Mouse (Mus musculus) stomach, postnatal 0 days (tissue): Measurements from ENCODE around the gene Slc2a2. TPM values are rescaled to one million over a fixed set of nuclear protein-coding genes. Genes with fewer than 3 reads are reported as not detected.

Experiments
- ATAC-seq: fragments of 200-750 bp; cut with Nextera tagmentation; 2 replicates; pipeline ENCODE4 v1.8.0; 2017; ENCODE audit not compliant: low FRiP score, low TSS enrichment
- DNase-seq: peaks from one replicate; pipeline ENCODE4 v3.0.0-alpha.2; 2016; ENCODE audit warnings: low spot score
- H3K27ac ChIP-seq: fragments of 300-500 bp; sonication (generic); replicated peaks from 2 replicates; pipeline ENCODE4 v1.5.1; 2014; ENCODE audit warnings: mild to moderate bottlenecking, control low read depth
- H3K27me3 ChIP-seq: fragments of 300-500 bp; sonication (generic); 2 replicates; pipeline ENCODE4 v1.6.1; 2014; ENCODE audit warnings: low read length; ENCODE audit not compliant: control insufficient read depth, insufficient read depth
- H3K36me3 ChIP-seq: fragments of 300-500 bp; sonication (generic); 2 replicates; pipeline ENCODE4 v1.6.1; 2014; ENCODE audit warnings: low read length, mixed read lengths; ENCODE audit not compliant: control insufficient read depth, insufficient read depth
- H3K4me1 ChIP-seq: fragments of 300-500 bp; sonication (generic); replicated peaks from 2 replicates; pipeline ENCODE4 v1.6.1; 2014; ENCODE audit warnings: antibody characterized with exemption; ENCODE audit not compliant: control insufficient read depth, insufficient read depth
- H3K4me2 ChIP-seq: fragments of 300-500 bp; sonication (generic); replicated peaks from 2 replicates; pipeline ENCODE4 v1.6.1; 2014; ENCODE audit warnings: low read depth, mild to moderate bottlenecking, control low read depth, moderate library complexity
- H3K4me3 ChIP-seq: fragments of 300-500 bp; sonication (generic); 2 replicates; pipeline ENCODE4 v1.5.1; 2014; ENCODE audit warnings: low read depth, low read length, control low read depth
- H3K9ac ChIP-seq: fragments of 300-500 bp; sonication (generic); 2 replicates; pipeline ENCODE4 v1.6.1; 2014; ENCODE audit warnings: mild to moderate bottlenecking, low read length, control low read depth, mixed read lengths
- H3K9me3 ChIP-seq: fragments of 300-500 bp; sonication (generic); 2 replicates; pipeline ENCODE4 v1.6.1; 2016; ENCODE audit warnings: low read length; ENCODE audit not compliant: control insufficient read depth
- CTCF ChIP-seq: IDR thresholded peaks from 2 replicates; pipeline ENCODE4 v1.5.1; 2016; ENCODE audit warnings: antibody characterized with exemption, low read depth, mild to moderate bottlenecking, moderate library complexity
- EP300 ChIP-seq: optimal IDR thresholded peaks from 2 replicates; pipeline ENCODE3; 2016; ENCODE audit warnings: antibody characterized with exemption
- WGBS: fragments of 180-500 bp; shearing (Covaris S2); extraction: QIAGEN DNeasy Blood & Tissue Kit; methylation state at CpG from one replicate; pipeline ENCODE4 v1.1.7; 2014; 5-methylcytosine and 5-hydroxymethylcytosine counted together
- polyA plus RNA-seq: library from polyadenylated mRNA; unstranded; fragments of >200 nt; fragmentation: Nextera tagmentation; extraction: Ambion mirVana; gene quantifications from 2 replicates; pipeline ENCODE4 v1.2.1, GENCODE M21; 2015

Gene Slc2a2
- polyA plus RNA-seq, 1 experiment from 2014 or later, result 0.25 TPM

- Histone ChIP-seq H3K9me3 (no peaks in the 10 kb centered on the region), H3K4me3 (no peak overlapping the region), H3K27me3 (no peaks in the 10 kb centered on the region), H3K4me2 (no peak overlapping the region), H3K27ac (no peak overlapping the region), H3K4me1 (no peaks in the 10 kb centered on the region), H3K36me3 (no peaks in the 10 kb centered on the region), H3K9ac (no peak overlapping the region)
- TF ChIP-seq CTCF (no peak), EP300 (no peak)
- ATAC-seq, result no peak
- 18% methylated on average over 5 of the region's 5 CpGs for WGBS
- DNase-seq, result no peak
These were observed 23.5 kb downstream of the Slc2a2 start for GRCm38 (mm10) chr3:28721218-28721617.

GRCm38 (mm10) chr3:28721838-28722237, 24.1 kb downstream of the Slc2a2 start:
- H3K4me2 ChIP-seq, result no peak overlapping the region
- no peak overlapping the region for H3K27ac ChIP-seq
- H3K36me3 ChIP-seq, result no peaks in the 10 kb centered on the region
- DNase-seq (peak; percentile 58), ATAC-seq (peak; percentile 96)
- TF ChIP-seq EP300 (no peak), CTCF (no peak)
- 50% methylated on average over 7 of the region's 7 CpGs for WGBS
- H3K4me1 ChIP-seq, result no peaks in the 10 kb centered on the region
- H3K9ac ChIP-seq, result no peak overlapping the region
- no peak overlapping the region for H3K4me3 ChIP-seq
- no peaks in the 10 kb centered on the region for H3K27me3 ChIP-seq
- H3K9me3 ChIP-seq, result no peaks in the 10 kb centered on the region

DNA sequence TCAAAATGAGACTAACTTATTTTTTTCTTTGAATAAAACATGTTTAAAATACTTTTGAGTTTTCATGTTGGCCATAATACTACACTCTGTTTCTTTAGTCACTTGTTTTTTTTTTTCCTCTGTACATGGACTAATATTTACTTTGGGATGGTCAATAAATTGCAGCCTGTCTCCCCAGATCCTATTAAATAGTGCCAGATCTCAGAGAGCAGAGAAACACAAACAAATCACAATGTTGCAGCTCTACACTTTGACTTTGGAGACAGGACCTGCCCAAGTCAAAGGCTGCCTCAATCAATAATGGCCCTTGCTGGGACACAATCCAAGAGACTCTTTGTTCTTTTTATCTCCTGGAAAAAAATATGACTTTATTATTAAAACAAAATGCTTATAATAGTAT, 24.8 kb downstream of the Slc2a2 start:
- no peak for DNase-seq
- H3K4me1 ChIP-seq, result no peaks in the 10 kb centered on the region
- ATAC-seq, result no peak
- no peak overlapping the region for H3K9ac ChIP-seq
- H3K4me2 ChIP-seq, result no peak overlapping the region
- H3K4me3 ChIP-seq, result no peak overlapping the region
- TF ChIP-seq CTCF, result no peak
- no peak for TF ChIP-seq EP300
- H3K27ac ChIP-seq, result no peak overlapping the region
- no peaks in the 10 kb centered on the region for H3K9me3 ChIP-seq
- no peaks in the 10 kb centered on the region for H3K36me3 ChIP-seq
- no peaks in the 10 kb centered on the region for H3K27me3 ChIP-seq

DNA sequence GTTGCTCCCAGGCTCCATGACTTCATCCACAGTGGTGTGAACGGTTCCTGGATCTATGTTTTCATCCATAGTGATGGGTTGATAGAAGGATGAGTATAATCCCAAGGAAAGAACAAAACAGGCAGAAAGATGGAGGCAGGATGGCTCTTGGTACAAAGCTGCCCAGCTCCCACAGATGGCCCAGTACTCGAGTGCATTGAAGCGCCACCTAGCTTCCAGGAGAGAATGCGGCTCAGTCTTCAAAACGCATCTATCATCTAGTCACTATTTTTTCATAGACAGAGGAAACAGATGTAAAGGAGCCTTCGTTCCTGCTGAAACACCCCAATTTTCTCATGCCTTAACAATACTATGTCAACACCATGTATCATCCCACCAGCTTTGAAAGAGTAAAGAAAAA, 25.8 kb downstream of the Slc2a2 start:
- no peaks in the 10 kb centered on the region for H3K36me3 ChIP-seq
- no peak overlapping the region for H3K4me3 ChIP-seq
- H3K9me3 ChIP-seq, result no peaks in the 10 kb centered on the region
- DNase-seq (no peak), ATAC-seq (no peak)
- H3K9ac ChIP-seq, result no peak overlapping the region
- H3K4me1 ChIP-seq, result no peaks in the 10 kb centered on the region
- H3K4me2 ChIP-seq, result no peak overlapping the region
- 68% methylated on average over 6 of the region's 6 CpGs for WGBS
- no peak for TF ChIP-seq EP300
- TF ChIP-seq CTCF, result peak; percentile 50
- no peak overlapping the region for H3K27ac ChIP-seq
- H3K27me3 ChIP-seq, result no peaks in the 10 kb centered on the region

GRCm38 (mm10) chr3:28725203-28725602, 27.5 kb downstream of the Slc2a2 start:
- Histone ChIP-seq H3K9me3 (no peaks in the 10 kb centered on the region), H3K4me1 (no peaks in the 10 kb centered on the region), H3K36me3 (no peaks in the 10 kb centered on the region), H3K4me3 (no peak overlapping the region), H3K4me2 (no peak overlapping the region), H3K27me3 (no peaks in the 10 kb centered on the region), H3K27ac (no peak overlapping the region), H3K9ac (no peak overlapping the region)
- WGBS, result 68% methylated on average over 13 of the region's 13 CpGs
- TF ChIP-seq CTCF (no peak), EP300 (no peak)
- no peak for DNase-seq
- ATAC-seq, result no peak

DNA sequence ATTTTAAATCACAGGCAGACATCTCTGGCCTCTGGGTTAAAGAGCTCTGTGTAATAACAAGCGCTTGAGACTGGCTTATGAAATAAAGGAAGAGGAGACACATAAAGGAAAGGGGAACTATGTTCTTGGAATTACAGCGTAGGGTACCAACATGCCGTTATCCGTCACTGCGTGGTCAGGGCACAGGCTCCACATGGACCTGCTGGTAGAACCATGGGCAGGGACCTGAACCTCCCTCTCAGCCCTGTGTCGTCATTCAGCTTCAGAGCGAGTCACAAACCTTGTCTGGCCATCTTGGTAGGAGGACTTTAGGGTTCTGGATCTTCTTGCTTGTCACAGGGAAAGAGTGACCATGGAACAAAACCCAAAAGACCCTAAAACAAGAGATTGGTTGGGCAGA, 28.7 kb downstream of the Slc2a2 start:
- TF ChIP-seq CTCF (no peak), EP300 (no peak)
- H3K27me3 ChIP-seq, result no peaks in the 10 kb centered on the region
- no peaks in the 10 kb centered on the region for H3K9me3 ChIP-seq
- ATAC-seq (no peak), DNase-seq (no peak)
- H3K9ac ChIP-seq, result no peak overlapping the region
- 94% methylated on average over 7 of the region's 7 CpGs for WGBS
- H3K4me1 ChIP-seq, result no peaks in the 10 kb centered on the region
- no peak overlapping the region for H3K4me3 ChIP-seq
- H3K4me2 ChIP-seq, result no peak overlapping the region
- no peak overlapping the region for H3K27ac ChIP-seq
- no peaks in the 10 kb centered on the region for H3K36me3 ChIP-seq
